8 mouse cellular contexts compared by ENCODE assay signal in genomic region chr12:8772451-8773143, GRCm38 (mm10). TPM values are rescaled to one million over a fixed set of nuclear protein-coding genes. Genes with fewer than 3 reads are reported as not detected.
DNase-seq lines count a peak whose midpoint lies in the region; ATAC-seq and TF ChIP-seq lines count a peak whose summit lies in the region.

No protein-coding gene starts in this region.

- H3K4me3 ChIP-seq in gastrocnemius, adult 2 months, result peak overlapping the region; percentile 75
- peak overlapping the region; percentile 63 for H3K4me3 ChIP-seq in brown adipose tissue, adult 24 weeks (ENCODE audit: insufficient read depth, low read depth, low read length)
- H3K4me3 ChIP-seq in intestine, embryonic 15.5 days (replicated peaks), result peak overlapping the region; percentile 84
- peak overlapping the region; percentile 66 for H3K4me3 ChIP-seq in neural tube, embryonic 15.5 days (replicated peaks)

- no peaks in the 10 kb centered on the region for H3K9me3 ChIP-seq in intestine, embryonic 15.5 days
- H3K9me3 ChIP-seq in neural tube, embryonic 15.5 days (replicated peaks), result no peaks in the 10 kb centered on the region

- TF ChIP-seq CTCF in gastrocnemius, adult 2 months (IDR thresholded peaks at IDR 0.05), result no peak

- DNase-seq in gastrocnemius, adult 2 months, result peak; percentile 61
- no peak for DNase-seq in gastrocnemius, postnatal 36 days
- peak; percentile 56 for DNase-seq in gastrocnemius, postnatal 14 days
- DNase-seq in lung, adult 18-20 months, result peak; percentile 73 to 82
- DNase-seq in yolk sac, embryonic 10.5 days (ENCODE audit: low spot score), result peak; percentile 69

- intact Hi-C loops in gastrocnemius, adult 2 months (cut with DNase I), result loop anchor here (5.0 kb wide), 1 partner anchor 115 kb away; no protein-coding TSS in a partner anchor
- intact Hi-C loops in gastrocnemius, postnatal 36 days (cut with DNase I), result loop anchor here (5.0 kb wide), 1 partner anchor 230 kb away; no protein-coding TSS in a partner anchor
- intact Hi-C loops in gastrocnemius, postnatal 14 days (cut with DNase I; ENCODE audit: low total_unique reads), result no loop called here

- H3K36me3 ChIP-seq in intestine, embryonic 15.5 days, result no peaks in the 10 kb centered on the region
- no peaks in the 10 kb centered on the region for H3K36me3 ChIP-seq in neural tube, embryonic 15.5 days

- H3K27me3 ChIP-seq in intestine, embryonic 15.5 days (replicated peaks), result no peaks in the 10 kb centered on the region
- H3K27me3 ChIP-seq in neural tube, embryonic 15.5 days (replicated peaks), result no peaks in the 10 kb centered on the region

- H3K4me2 ChIP-seq in intestine, embryonic 15.5 days (replicated peaks), result peak overlapping the region; percentile 85
- H3K4me2 ChIP-seq in neural tube, embryonic 15.5 days, result peak overlapping the region; percentile 100

- under 1% methylated on average over 52 of the region's 55 CpGs for WGBS in intestine, embryonic 15.5 days
- WGBS in neural tube, embryonic 15.5 days, result under 1% methylated on average over 54 of the region's 55 CpGs

- peak overlapping the region; percentile 85 for H3K9ac ChIP-seq in intestine, embryonic 15.5 days
- peak overlapping the region; percentile 68 for H3K9ac ChIP-seq in neural tube, embryonic 15.5 days (replicated peaks)

- ATAC-seq in intestine, embryonic 15.5 days, result peak; percentile 53
- ATAC-seq in neural tube, embryonic 15.5 days (ENCODE audit: low FRiP score), result peak; percentile 40

- peaks cover 4% of the 10 kb centered on the region; the same call in 1 of the 2 replicates for H3K4me1 ChIP-seq in brown adipose tissue, adult 24 weeks (ENCODE audit: control insufficient read depth, insufficient read depth, insufficient read length, low read length)
- H3K4me1 ChIP-seq in intestine, embryonic 15.5 days (replicated peaks), result peaks cover 30% of the 10 kb centered on the region
- peaks cover 24% of the 10 kb centered on the region for H3K4me1 ChIP-seq in neural tube, embryonic 15.5 days

- H3K27ac ChIP-seq in gastrocnemius, adult 2 months, result peak overlapping the region; percentile 70
- no peak overlapping the region for H3K27ac ChIP-seq in brown adipose tissue, adult 24 weeks (replicated peaks; ENCODE audit: low read depth, low read length)
- peak overlapping the region; percentile 81 for H3K27ac ChIP-seq in intestine, embryonic 15.5 days
- peak overlapping the region; percentile 77 for H3K27ac ChIP-seq in neural tube, embryonic 15.5 days (replicated peaks)

RNA-seq across cellular contexts. Expression of gene Sdc1, which starts 1.5 kb away (rescaled TPM):
- total RNA-seq in gastrocnemius, adult 2 months (2021), result 1 to 10 TPM; 1.9 to 2.7 TPM
- 1 to 10 TPM; 2.7 to 3.3 TPM for total RNA-seq in gastrocnemius, postnatal 36 days (2021)
- 1.7 and 2.8 TPM in 2 replicates for polyA plus RNA-seq in brown adipose tissue, adult 24 weeks (2012; ENCODE audit: insufficient read depth, insufficient read length, missing spikeins)
- 10 to 100 TPM in 1 of 2 experiments, 1 to 10 TPM in 1; 8.3 to 11.2 TPM for total RNA-seq in gastrocnemius, postnatal 14 days (2021)
- 101 and 106 TPM in 2 replicates for polyA plus RNA-seq in intestine, embryonic 15.5 days (2015; fragmentation: Nextera tagmentation; extraction: Ambion mirVana)
- 15.0 and 26.1 TPM in 2 replicates for polyA plus RNA-seq in neural tube, embryonic 15.5 days (2015; fragmentation: Nextera tagmentation; extraction: Ambion mirVana)

Comparison
In these comparisons a context has a peak if more than half of its experiments do, and no peak if none do; other contexts are left out.
1. DNase-seq: peak in gastrocnemius, adult 2 months (single experiment), gastrocnemius, postnatal 14 days (single experiment), lung, adult 18-20 months (2 of 2) and yolk sac, embryonic 10.5 days (single experiment); none in gastrocnemius, postnatal 36 days (0 of 2).
2. Peak in every context shown above with its lines, with median percentiles within 50 percentile points of each other: H3K4me3 ChIP-seq.